Mouse (Mus musculus): ENCODE results near the gene AA986860. TPM values are rescaled to one million over a fixed set of nuclear protein-coding genes. Genes with fewer than 3 reads are reported as not detected.

Gene AA986860
- total and polyA plus RNA-seq, 3 experiments = 1.2 to 8.6 (median 1.2) TPM

DNA sequence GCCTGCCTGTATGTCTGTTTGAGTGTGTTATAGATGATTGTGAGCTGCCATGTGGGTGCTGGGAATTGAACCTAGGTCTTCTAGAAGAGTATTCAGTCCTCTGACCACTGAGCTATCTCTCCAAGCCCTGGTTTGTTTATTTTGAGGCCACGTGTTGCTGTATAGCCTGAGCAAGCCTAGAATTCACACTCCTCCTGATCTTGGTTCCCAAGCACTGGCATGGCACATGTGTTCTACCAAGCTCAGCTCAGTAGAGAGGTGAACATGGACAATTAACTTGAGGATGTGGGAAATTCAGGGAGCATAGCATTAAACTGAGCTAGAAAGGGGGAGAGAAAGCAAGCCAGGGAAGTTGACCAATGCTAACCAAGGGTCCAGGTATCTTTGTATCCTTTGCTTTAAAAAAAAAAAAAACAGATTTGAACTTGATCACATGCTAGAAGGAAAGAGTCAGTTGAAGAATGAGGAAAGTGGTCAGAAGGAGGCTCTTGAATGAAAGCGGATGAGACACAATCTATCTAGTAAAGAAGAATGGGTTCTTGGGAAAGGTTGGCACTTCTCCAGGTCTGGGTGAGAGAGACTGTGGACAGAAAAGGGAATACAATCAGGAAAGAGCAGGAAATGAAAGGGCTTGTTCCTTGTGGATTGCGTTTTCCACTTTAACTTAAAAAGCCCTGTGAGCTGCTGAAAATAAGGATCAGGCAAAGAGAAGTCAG lies 30.4 kb downstream of the AA986860 start:
- Histone ChIP-seq H3K27me3 (ENCODE audit: insufficient read depth, low read length) (no peaks in the 10 kb centered on the region), H3K36me3 (replicated peaks) (no peaks in the 10 kb centered on the region), H3K9me3 (replicated peaks) (no peaks in the 10 kb centered on the region), H3K4me3 (ENCODE audit: low read depth, low read length) (no peak overlapping the region), H3K4me1 (ENCODE audit: insufficient read depth, low read depth, low read length) (peaks cover 50% of the 10 kb centered on the region)
- ATAC-seq (ENCODE audit: extremely low read depth, insufficient number of reproducible peaks, low FRiP score, poor library complexity, severe bottlenecking) (no peak), DNase-seq (ENCODE audit: low spot score) (no peak)
- TF ChIP-seq TAL1 (conservative IDR thresholded peaks at IDR 0.05; ENCODE audit: low read depth, low read length) = no peak
- no peak for TF ChIP-seq GATA1 (IDR thresholded peaks at IDR 0.05; ENCODE audit: borderline replicate concordance, low read length)
- no peak for TF ChIP-seq POLR2AphosphoS5 (IDR thresholded peaks at IDR 0.05; ENCODE audit: insufficient replicate concordance, low read depth, low read length)
- TF ChIP-seq CTCF (IDR thresholded peaks at IDR 0.05; ENCODE audit: low read depth, low read length) = no peak
- no peak for TF ChIP-seq GATA2 (IDR thresholded peaks at IDR 0.05; ENCODE audit: borderline replicate concordance, low read depth, low read length)

DNA sequence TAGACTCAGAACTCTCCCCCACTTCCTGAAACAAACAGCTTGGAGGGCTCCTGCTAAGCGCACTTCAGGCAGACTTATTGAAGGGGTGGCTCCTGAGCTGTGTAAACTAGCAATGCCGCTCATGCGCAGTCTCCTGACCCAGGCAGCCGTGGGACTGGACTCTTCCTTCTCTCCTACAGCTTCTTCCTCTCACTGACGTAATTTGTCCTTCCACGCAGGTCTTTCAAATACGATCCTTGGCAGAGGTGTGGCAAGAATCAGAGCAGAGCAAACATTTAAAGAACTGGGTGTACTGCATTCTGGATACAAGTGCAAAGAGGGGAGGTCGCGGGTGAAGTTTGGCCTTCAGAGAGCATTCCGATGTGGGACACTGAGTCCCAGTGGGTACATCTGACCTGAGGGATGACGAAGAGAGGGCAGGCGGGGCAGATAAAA lies 32.3 kb downstream of the AA986860 start:
- TF ChIP-seq POLR2AphosphoS5 (IDR thresholded peaks at IDR 0.05; ENCODE audit: insufficient replicate concordance, low read depth, low read length) (no peak), TAL1 (conservative IDR thresholded peaks at IDR 0.05; ENCODE audit: low read depth, low read length) (no peak), GATA1 (IDR thresholded peaks at IDR 0.05; ENCODE audit: borderline replicate concordance, low read length) (no peak)
- no peak for DNase-seq (ENCODE audit: low spot score)
- Histone ChIP-seq H3K4me3 (ENCODE audit: low read depth, low read length) (no peak overlapping the region), H3K9me3 (replicated peaks) (no peaks in the 10 kb centered on the region), H3K4me1 (ENCODE audit: insufficient read depth, low read depth, low read length) (peaks cover 50% of the 10 kb centered on the region), H3K27me3 (ENCODE audit: insufficient read depth, low read length) (no peaks in the 10 kb centered on the region), H3K36me3 (replicated peaks) (no peaks in the 10 kb centered on the region)
- ATAC-seq (ENCODE audit: extremely low read depth, insufficient number of reproducible peaks, low FRiP score, poor library complexity, severe bottlenecking) = no peak

DNA sequence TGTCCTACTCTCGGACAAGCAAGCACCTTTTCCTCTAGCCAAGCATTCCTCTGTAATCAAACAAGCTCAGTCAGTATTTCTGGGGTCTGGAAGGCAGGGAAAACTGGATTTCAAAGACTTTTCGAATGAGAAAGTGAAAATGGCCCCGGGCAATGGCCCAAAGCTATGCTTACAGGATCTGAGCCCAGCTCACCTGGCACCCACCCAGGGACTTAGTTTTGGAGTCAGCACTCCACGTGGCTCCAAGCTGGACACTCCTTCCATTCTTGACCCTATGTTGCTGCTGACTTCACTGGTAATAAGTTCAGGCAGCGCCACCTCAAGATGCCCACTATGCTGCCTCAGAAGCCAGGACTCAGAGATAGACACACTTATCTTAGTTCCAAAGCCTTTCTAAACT lies 35.3 kb downstream of the AA986860 start:
- Histone ChIP-seq H3K4me3 (ENCODE audit: low read depth, low read length) (no peak overlapping the region), H3K9me3 (replicated peaks) (no peaks in the 10 kb centered on the region), H3K27me3 (ENCODE audit: insufficient read depth, low read length) (peaks cover 10% of the 10 kb centered on the region), H3K4me1 (ENCODE audit: insufficient read depth, low read depth, low read length) (peaks cover 36% of the 10 kb centered on the region), H3K36me3 (replicated peaks) (no peaks in the 10 kb centered on the region)
- TF ChIP-seq TAL1 (conservative IDR thresholded peaks at IDR 0.05; ENCODE audit: low read depth, low read length) (no peak), CTCF (IDR thresholded peaks at IDR 0.05; ENCODE audit: low read depth, low read length) (no peak), GATA1 (IDR thresholded peaks at IDR 0.05; ENCODE audit: borderline replicate concordance, low read length) (no peak), GATA2 (IDR thresholded peaks at IDR 0.05; ENCODE audit: borderline replicate concordance, low read depth, low read length) (no peak), POLR2AphosphoS5 (IDR thresholded peaks at IDR 0.05; ENCODE audit: insufficient replicate concordance, low read depth, low read length) (no peak)
- no peak for DNase-seq (ENCODE audit: low spot score)
- no peak for ATAC-seq (ENCODE audit: extremely low read depth, insufficient number of reproducible peaks, low FRiP score, poor library complexity, severe bottlenecking)

DNA sequence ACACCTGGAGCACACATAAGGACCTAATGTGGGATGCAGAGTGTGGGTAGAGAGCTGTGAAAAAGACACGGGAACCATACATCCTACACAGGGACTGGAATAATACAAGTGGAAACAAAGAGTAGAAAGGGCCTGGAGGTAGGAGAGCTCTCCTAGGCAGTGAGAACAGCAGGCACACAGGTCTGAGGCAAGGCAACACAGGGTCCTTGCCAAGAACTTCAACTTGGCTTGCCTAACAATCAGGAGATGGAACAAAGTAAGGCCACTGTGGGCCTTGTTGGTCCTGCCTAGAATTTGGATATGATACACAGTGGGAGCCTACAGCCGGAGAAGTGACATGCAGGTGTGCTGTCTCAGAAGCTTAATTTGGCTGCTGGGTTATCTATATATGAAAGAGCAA lies 38.1 kb downstream of the AA986860 start:
- H3K9me3 ChIP-seq (replicated peaks) = no peaks in the 10 kb centered on the region
- H3K4me3 ChIP-seq (ENCODE audit: low read depth, low read length) = no peak overlapping the region
- peaks cover 19% of the 10 kb centered on the region for H3K4me1 ChIP-seq (ENCODE audit: insufficient read depth, low read depth, low read length)
- ATAC-seq (ENCODE audit: extremely low read depth, insufficient number of reproducible peaks, low FRiP score, poor library complexity, severe bottlenecking) = no peak
- peaks cover 10% of the 10 kb centered on the region for H3K27me3 ChIP-seq (ENCODE audit: insufficient read depth, low read length)
- no peak for DNase-seq (ENCODE audit: low spot score)
- TF ChIP-seq TAL1 (conservative IDR thresholded peaks at IDR 0.05; ENCODE audit: low read depth, low read length) = no peak
- no peak for TF ChIP-seq GATA1 (IDR thresholded peaks at IDR 0.05; ENCODE audit: borderline replicate concordance, low read length)
- no peak for TF ChIP-seq CTCF (IDR thresholded peaks at IDR 0.05; ENCODE audit: low read depth, low read length)
- TF ChIP-seq POLR2AphosphoS5 (IDR thresholded peaks at IDR 0.05; ENCODE audit: insufficient replicate concordance, low read depth, low read length) = no peak
- TF ChIP-seq GATA2 (IDR thresholded peaks at IDR 0.05; ENCODE audit: borderline replicate concordance, low read depth, low read length) = no peak
- H3K36me3 ChIP-seq (replicated peaks) = no peaks in the 10 kb centered on the region

DNA sequence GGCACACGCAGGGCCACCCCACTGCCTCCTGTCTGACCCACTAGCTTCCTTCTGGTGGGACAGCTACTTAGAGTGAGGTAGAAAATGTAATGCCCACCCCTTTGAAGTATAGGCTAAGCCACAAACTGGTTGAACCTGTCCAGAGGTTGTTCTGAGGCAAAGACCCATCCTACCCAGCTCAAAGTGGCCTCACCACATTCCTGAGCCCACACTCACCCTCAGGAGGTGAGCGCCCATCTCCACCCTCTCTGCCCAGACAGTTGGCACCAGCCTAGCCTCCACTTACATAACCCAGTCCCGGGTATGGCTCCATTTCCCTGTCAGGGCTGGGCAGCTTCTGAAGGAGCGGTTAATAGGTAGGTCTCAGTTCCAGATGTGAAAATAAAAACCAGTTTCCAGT lies 38.7 kb downstream of the AA986860 start:
- ATAC-seq (ENCODE audit: extremely low read depth, insufficient number of reproducible peaks, low FRiP score, poor library complexity, severe bottlenecking) = no peak
- Histone ChIP-seq H3K4me3 (ENCODE audit: low read depth, low read length) (no peak overlapping the region), H3K36me3 (replicated peaks) (no peaks in the 10 kb centered on the region), H3K9me3 (replicated peaks) (no peaks in the 10 kb centered on the region), H3K4me1 (ENCODE audit: insufficient read depth, low read depth, low read length) (peaks cover 19% of the 10 kb centered on the region), H3K27me3 (ENCODE audit: insufficient read depth, low read length) (peaks cover 10% of the 10 kb centered on the region)
- TF ChIP-seq CTCF (IDR thresholded peaks at IDR 0.05; ENCODE audit: low read depth, low read length) (no peak), GATA2 (IDR thresholded peaks at IDR 0.05; ENCODE audit: borderline replicate concordance, low read depth, low read length) (no peak), GATA1 (IDR thresholded peaks at IDR 0.05; ENCODE audit: borderline replicate concordance, low read length) (no peak), TAL1 (conservative IDR thresholded peaks at IDR 0.05; ENCODE audit: low read depth, low read length) (no peak), POLR2AphosphoS5 (IDR thresholded peaks at IDR 0.05; ENCODE audit: insufficient replicate concordance, low read depth, low read length) (no peak)
- no peak for DNase-seq (ENCODE audit: low spot score)

DNA sequence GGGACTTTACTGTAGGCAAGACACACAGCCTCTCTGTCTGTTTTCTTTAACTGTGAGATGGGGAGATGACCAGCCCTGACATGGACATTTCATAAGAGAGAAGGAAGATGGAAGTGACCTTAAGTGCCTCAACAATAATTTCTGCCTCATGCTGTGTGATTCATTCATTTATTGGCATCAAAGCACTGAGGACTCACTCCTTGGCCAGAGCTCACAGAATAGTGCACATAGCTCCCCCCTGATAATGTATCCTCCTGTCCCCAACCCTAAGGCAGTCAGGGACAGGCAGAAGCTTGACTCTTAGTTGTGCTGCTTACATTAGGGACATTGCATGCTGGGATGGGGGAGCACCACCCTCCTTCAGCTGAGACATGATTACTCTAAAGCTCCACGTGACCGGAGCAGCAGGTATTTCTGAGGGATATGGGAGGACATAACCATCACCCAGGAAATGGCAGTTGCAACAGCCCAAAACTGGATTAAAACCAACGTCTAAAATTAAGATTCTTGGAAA lies 39.3 kb downstream of the AA986860 start:
- no peaks in the 10 kb centered on the region for H3K9me3 ChIP-seq (replicated peaks)
- DNase-seq (ENCODE audit: low spot score) = no peak
- no peak for ATAC-seq (ENCODE audit: extremely low read depth, insufficient number of reproducible peaks, low FRiP score, poor library complexity, severe bottlenecking)
- peaks cover 10% of the 10 kb centered on the region for H3K27me3 ChIP-seq (ENCODE audit: insufficient read depth, low read length)
- no peak overlapping the region for H3K4me3 ChIP-seq (ENCODE audit: low read depth, low read length)
- H3K4me1 ChIP-seq (ENCODE audit: insufficient read depth, low read depth, low read length) = peaks cover 21% of the 10 kb centered on the region
- H3K36me3 ChIP-seq (replicated peaks) = no peaks in the 10 kb centered on the region
- no peak for TF ChIP-seq GATA2 (IDR thresholded peaks at IDR 0.05; ENCODE audit: borderline replicate concordance, low read depth, low read length)
- no peak for TF ChIP-seq POLR2AphosphoS5 (IDR thresholded peaks at IDR 0.05; ENCODE audit: insufficient replicate concordance, low read depth, low read length)
- TF ChIP-seq GATA1 (IDR thresholded peaks at IDR 0.05; ENCODE audit: borderline replicate concordance, low read length) = no peak
- no peak for TF ChIP-seq CTCF (IDR thresholded peaks at IDR 0.05; ENCODE audit: low read depth, low read length)
- TF ChIP-seq TAL1 (conservative IDR thresholded peaks at IDR 0.05; ENCODE audit: low read depth, low read length) = no peak
